20 mouse cellular contexts compared by ENCODE assay signal in genomic region chr14:61000072-61000471, GRCm38 (mm10). TPM values are rescaled to one million over a fixed set of nuclear protein-coding genes. Genes with fewer than 3 reads are reported as not detected.
DNase-seq lines count a peak whose midpoint lies in the region; ATAC-seq and TF ChIP-seq lines count a peak whose summit lies in the region.
"Had no signal": no experiment of that assay in that cellular context is flagged by ENCODE, and none has a peak within 500 bp of the region (broad histone marks: within the 10 kb centered on the region; RNA-seq: fewer than 3 reads in every experiment).

No protein-coding gene starts in this region.

- no peaks in the 10 kb centered on the region for H3K36me3 ChIP-seq in kidney, embryonic 14.5 days (ENCODE audit: control insufficient read depth, insufficient read depth, low read length)
- H3K36me3 ChIP-seq in kidney, embryonic 16.5 days (ENCODE audit: insufficient read depth, low read length) = no peaks in the 10 kb centered on the region
- peaks cover 51% of the 10 kb centered on the region for H3K36me3 ChIP-seq in midbrain, embryonic 10.5 days
- H3K36me3 ChIP-seq in midbrain, embryonic 11.5 days (ENCODE audit: control insufficient read depth, insufficient read depth, low read length) = no peaks in the 10 kb centered on the region
- no peaks in the 10 kb centered on the region for H3K36me3 ChIP-seq in intestine, postnatal 0 days (ENCODE audit: control insufficient read depth, insufficient read depth)
- H3K36me3 ChIP-seq: embryonic facial prominence, embryonic 12.5 days; forebrain, embryonic 15.5 days; hindbrain, embryonic 12.5 days had no signal

- H3K27ac ChIP-seq in kidney, embryonic 14.5 days (ENCODE audit: low read depth, low read length) = no peak overlapping the region
- H3K27ac ChIP-seq in kidney, embryonic 16.5 days (ENCODE audit: low read length) = no peak overlapping the region
- 0 out of 2 replicates have a peak overlapping the region, but pooled peaks have one; percentile 42 for H3K27ac ChIP-seq in midbrain, embryonic 10.5 days (replicated peaks)
- no peak overlapping the region for H3K27ac ChIP-seq in midbrain, embryonic 11.5 days (ENCODE audit: low read depth, low read length)
- no peak overlapping the region for H3K27ac ChIP-seq in intestine, postnatal 0 days (ENCODE audit: low read depth, low read length)
- H3K27ac ChIP-seq: embryonic facial prominence, embryonic 12.5 days; forebrain, embryonic 15.5 days; heart, embryonic 10.5 days; hindbrain, embryonic 12.5 days; hindbrain, postnatal 0 days had no signal

- no peak for DNase-seq in midbrain, embryonic 10.5 days (ENCODE audit: low spot score)
- DNase-seq in midbrain, embryonic 11.5 days (ENCODE audit: low spot score, missing footprints) = no peak
- DNase-seq: adrenal gland, adult 8-10 months; cerebellum, adult 11 months; cerebellum, adult 8-10 months; cerebellum, postnatal 14 days; embryo, embryonic 11 days; gastrocnemius, postnatal 10 days; heart, adult 18-20 months; heart, postnatal 10 days; heart, postnatal 4 days had no signal

- TF ChIP-seq CTCF in intestine, postnatal 0 days (IDR thresholded peaks at IDR 0.05; ENCODE audit: low read depth) = no peak

- peak; percentile 20; the same call in 1 of the 2 replicates for ATAC-seq in kidney, embryonic 14.5 days (ENCODE audit: low FRiP score, low TSS enrichment)
- ATAC-seq in kidney, embryonic 16.5 days (ENCODE audit: low FRiP score, low TSS enrichment) = no peak
- no peak for ATAC-seq in midbrain, embryonic 11.5 days (ENCODE audit: low FRiP score)
- ATAC-seq in intestine, postnatal 0 days = peak; percentile 69; the same call in 1 of the 2 replicates
- ATAC-seq in frontal cortex, adult (ENCODE audit: low TSS enrichment) = no peak
- ATAC-seq: forebrain, embryonic 15.5 days; hindbrain, postnatal 0 days had no signal

- no peak overlapping the region for H3K9ac ChIP-seq in kidney, embryonic 14.5 days (ENCODE audit: low read depth, low read length)
- H3K9ac ChIP-seq in kidney, embryonic 16.5 days (replicated peaks; ENCODE audit: low read length) = no peak overlapping the region
- no peak overlapping the region for H3K9ac ChIP-seq in midbrain, embryonic 11.5 days (ENCODE audit: low read length)
- no peak overlapping the region for H3K9ac ChIP-seq in intestine, postnatal 0 days (ENCODE audit: low read depth, low read length)
- H3K9ac ChIP-seq: embryonic facial prominence, embryonic 12.5 days; forebrain, embryonic 15.5 days; hindbrain, embryonic 12.5 days had no signal

- WGBS in kidney, embryonic 14.5 days = 58% methylated on average over 5 of the region's 5 CpGs
- 59% methylated on average over 5 of the region's 5 CpGs for WGBS in kidney, embryonic 16.5 days
- 83% methylated on average over 5 of the region's 5 CpGs for WGBS in midbrain, embryonic 10.5 days
- 79% methylated on average over 5 of the region's 5 CpGs for WGBS in midbrain, embryonic 11.5 days
- 77% methylated on average over 5 of the region's 5 CpGs for WGBS in intestine, postnatal 0 days

- H3K4me3 ChIP-seq in kidney, embryonic 14.5 days (ENCODE audit: low read length) = no peak overlapping the region
- no peak overlapping the region for H3K4me3 ChIP-seq in kidney, embryonic 16.5 days (ENCODE audit: low read length)
- no peak overlapping the region for H3K4me3 ChIP-seq in midbrain, embryonic 10.5 days
- no peak overlapping the region for H3K4me3 ChIP-seq in midbrain, embryonic 11.5 days (ENCODE audit: low read depth, low read length)
- H3K4me3 ChIP-seq in intestine, postnatal 0 days (ENCODE audit: low read depth, low read length) = no peak overlapping the region
- H3K4me3 ChIP-seq: embryonic facial prominence, embryonic 12.5 days; forebrain, embryonic 15.5 days; heart, embryonic 10.5 days; hindbrain, embryonic 12.5 days had no signal

- no peaks in the 10 kb centered on the region for H3K9me3 ChIP-seq in kidney, embryonic 14.5 days (ENCODE audit: control insufficient read depth, low read length)
- no peaks in the 10 kb centered on the region for H3K9me3 ChIP-seq in kidney, embryonic 16.5 days (ENCODE audit: low read length)
- no peaks in the 10 kb centered on the region for H3K9me3 ChIP-seq in midbrain, embryonic 10.5 days (replicated peaks)
- no peaks in the 10 kb centered on the region for H3K9me3 ChIP-seq in midbrain, embryonic 11.5 days (ENCODE audit: control insufficient read depth, low read length)
- H3K9me3 ChIP-seq in intestine, postnatal 0 days (ENCODE audit: control insufficient read depth) = no peaks in the 10 kb centered on the region
- H3K9me3 ChIP-seq: embryonic facial prominence, embryonic 12.5 days; forebrain, embryonic 15.5 days; heart, embryonic 10.5 days; hindbrain, embryonic 12.5 days had no signal

- H3K4me1 ChIP-seq in kidney, embryonic 14.5 days (ENCODE audit: control insufficient read depth, insufficient read depth, low read length) = 0 out of 2 replicates have a peak, but pooled peaks cover 4% of the 10 kb centered on the region
- H3K4me1 ChIP-seq in kidney, embryonic 16.5 days (ENCODE audit: insufficient read depth, low read length) = no peaks in the 10 kb centered on the region
- H3K4me1 ChIP-seq in midbrain, embryonic 10.5 days = peaks cover 63% of the 10 kb centered on the region
- peaks cover 24% of the 10 kb centered on the region for H3K4me1 ChIP-seq in midbrain, embryonic 11.5 days (ENCODE audit: control insufficient read depth, insufficient read depth, low read length)
- H3K4me1 ChIP-seq in intestine, postnatal 0 days (replicated peaks; ENCODE audit: control insufficient read depth, insufficient read depth, low read length) = no peaks in the 10 kb centered on the region

- no peaks in the 10 kb centered on the region for H3K27me3 ChIP-seq in kidney, embryonic 14.5 days (ENCODE audit: control insufficient read depth, insufficient read depth, low read length)
- H3K27me3 ChIP-seq in kidney, embryonic 16.5 days (ENCODE audit: insufficient read depth, low read length) = no peaks in the 10 kb centered on the region
- peaks cover 4% of the 10 kb centered on the region; the same call in 1 of the 2 replicates for H3K27me3 ChIP-seq in midbrain, embryonic 10.5 days (ENCODE audit: low read depth, poor library complexity, severe bottlenecking)
- H3K27me3 ChIP-seq in midbrain, embryonic 11.5 days (ENCODE audit: control insufficient read depth, insufficient read depth, low read length) = no peaks in the 10 kb centered on the region
- H3K27me3 ChIP-seq in intestine, postnatal 0 days (replicated peaks; ENCODE audit: control insufficient read depth, insufficient read depth, low read length) = no peaks in the 10 kb centered on the region
- H3K27me3 ChIP-seq: embryonic facial prominence, embryonic 12.5 days; forebrain, embryonic 15.5 days had no signal

- no peak overlapping the region for H3K4me2 ChIP-seq in kidney, embryonic 14.5 days (replicated peaks; ENCODE audit: low read depth, low read length)
- no peak overlapping the region for H3K4me2 ChIP-seq in kidney, embryonic 16.5 days (replicated peaks; ENCODE audit: low read depth, low read length)
- H3K4me2 ChIP-seq in midbrain, embryonic 11.5 days = no peak overlapping the region
- H3K4me2 ChIP-seq in intestine, postnatal 0 days (replicated peaks; ENCODE audit: low read depth) = no peak overlapping the region
- H3K4me2 ChIP-seq: embryonic facial prominence, embryonic 12.5 days; forebrain, embryonic 15.5 days; hindbrain, embryonic 12.5 days had no signal

RNA-seq across cellular contexts. Expression of gene Tnfrsf19, which starts 46.2 kb away (rescaled TPM):
- 19.7 and 23.2 TPM in 2 replicates for polyA plus RNA-seq in kidney, embryonic 14.5 days (2014; fragmentation: Nextera tagmentation; extraction: Ambion mirVana)
- 17.0 and 18.9 TPM in 2 replicates for polyA plus RNA-seq in kidney, embryonic 16.5 days (2015; fragmentation: Nextera tagmentation; extraction: Ambion mirVana)
- 76.1 and 88.7 TPM in 2 replicates for polyA plus RNA-seq in midbrain, embryonic 10.5 days (2016; fragmentation: Nextera tagmentation; extraction: Ambion mirVana)
- polyA plus RNA-seq in midbrain, embryonic 11.5 days (2014; fragmentation: Nextera tagmentation; extraction: Ambion mirVana) = 74.8 and 81.2 TPM in 2 replicates
- polyA plus RNA-seq in intestine, postnatal 0 days (2015; fragmentation: Nextera tagmentation; extraction: Ambion mirVana) = 4.7 and 6.1 TPM in 2 replicates

Comparison
In these comparisons a context has a peak if more than half of its experiments do, and no peak if none do; other contexts are left out.
1. ATAC-seq: peak in kidney, embryonic 14.5 days (single experiment) and intestine, postnatal 0 days (single experiment); none in kidney, embryonic 16.5 days (single experiment), midbrain, embryonic 11.5 days (single experiment) and frontal cortex, adult (single experiment).